Mouse (Mus musculus) liver, postnatal 0 days (tissue): ENCODE measurements around the gene Smarcc2. TPM values are rescaled to one million over a fixed set of nuclear protein-coding genes. Genes with fewer than 3 reads are reported as not detected.

Source experiments
- ATAC-seq: fragments of 200-750 bp; cut with Nextera tagmentation; 2 replicates; pipeline ENCODE4 v1.8.0; 2017; ENCODE audit warnings: mild to moderate bottlenecking, moderate library complexity
- DNase-seq: peaks from one replicate; pipeline ENCODE4 v3.0.0-alpha.2; 2016
- H3K27ac ChIP-seq: fragments of 300-500 bp; sonication (generic); 2 replicates; pipeline ENCODE4 v1.5.1; 2014; ENCODE audit warnings: antibody characterized with exemption, moderate library complexity, mild to moderate bottlenecking, low read depth
- H3K27me3 ChIP-seq: fragments of 300-500 bp; sonication (generic); 2 replicates; pipeline ENCODE4 v1.6.1; 2014; ENCODE audit warnings: low read length, control low read depth, mixed read lengths; ENCODE audit not compliant: insufficient read depth
- H3K36me3 ChIP-seq: fragments of 300-500 bp; sonication (generic); replicated peaks from 2 replicates; pipeline ENCODE4 v1.6.1; 2014; ENCODE audit warnings: mild to moderate bottlenecking, control low read depth, low read length, moderate library complexity, mixed read lengths; ENCODE audit not compliant: insufficient read depth
- H3K4me1 ChIP-seq: fragments of 300-500 bp; sonication (generic); 2 replicates; pipeline ENCODE4 v1.6.1; 2014; ENCODE audit warnings: antibody characterized with exemption, mild to moderate bottlenecking, control low read depth; ENCODE audit not compliant: insufficient read depth
- H3K4me2 ChIP-seq: fragments of 300-500 bp; sonication (generic); 2 replicates; pipeline ENCODE4 v1.6.1; 2014; ENCODE audit warnings: low read depth, mild to moderate bottlenecking, low read length, moderate library complexity, mixed read lengths
- H3K4me3 ChIP-seq: fragments of 300-500 bp; sonication (generic); 2 replicates; pipeline ENCODE4 v1.5.1; 2014; ENCODE audit warnings: low read depth, low read length
- H3K9ac ChIP-seq: fragments of 300-500 bp; sonication (generic); replicated peaks from 2 replicates; pipeline ENCODE4 v1.6.1; 2014; ENCODE audit warnings: mild to moderate bottlenecking, moderate library complexity
- H3K9me3 ChIP-seq: fragments of 300-500 bp; sonication (generic); 2 replicates; pipeline ENCODE4 v1.6.1; 2016; ENCODE audit warnings: mild to moderate bottlenecking, control low read depth, low read length, mixed read lengths
- CTCF ChIP-seq: sonication (generic); IDR thresholded peaks from 2 replicates; pipeline ENCODE4 v1.5.1; 2016; ENCODE audit warnings: antibody characterized with exemption, low read depth
- EP300 ChIP-seq: IDR thresholded peaks from 2 replicates; pipeline ENCODE4 v1.6.1; 2016; ENCODE audit warnings: antibody characterized with exemption, low read depth, mild to moderate bottlenecking
- WGBS: fragments of 180-500 bp; shearing (Covaris S2); extraction: QIAGEN DNeasy Blood & Tissue Kit; methylation state at CpG from one replicate; pipeline ENCODE4 v1.1.7; 2014; ENCODE audit not compliant: insufficient replicate concordance; 5-methylcytosine and 5-hydroxymethylcytosine counted together
- polyA plus RNA-seq: library from polyadenylated mRNA; unstranded; fragments of >200 nt; fragmentation: Nextera tagmentation; extraction: Ambion mirVana; gene quantifications from 2 replicates; pipeline ENCODE4 v1.2.1, GENCODE M21; 2015

Gene Smarcc2
- polyA plus RNA-seq, 1 experiment from 2014 or later: 13.4 TPM

GRCm38 (mm10) chr10:128509831-128510230, 50.8 kb downstream of the Smarcc2 start:
- no peaks in the 10 kb centered on the region for H3K9me3 ChIP-seq
- peaks cover 32% of the 10 kb centered on the region for H3K36me3 ChIP-seq
- no peak overlapping the region for H3K9ac ChIP-seq
- no peak overlapping the region for H3K4me2 ChIP-seq
- H3K27me3 ChIP-seq: no peaks in the 10 kb centered on the region
- no peak for ATAC-seq
- no peak overlapping the region for H3K27ac ChIP-seq
- no peak for TF ChIP-seq EP300
- TF ChIP-seq CTCF: no peak
- WGBS: 71% methylated on average over 4 of the region's 4 CpGs
- H3K4me1 ChIP-seq: peaks cover 5% of the 10 kb centered on the region
- H3K4me3 ChIP-seq: no peak overlapping the region
- no peak for DNase-seq

GRCm38 (mm10) chr10:128510301-128510700, 51.3 kb downstream of the Smarcc2 start:
- H3K27me3 ChIP-seq: no peaks in the 10 kb centered on the region
- no peak for TF ChIP-seq EP300
- no peak for TF ChIP-seq CTCF
- DNase-seq (no peak), ATAC-seq (no peak)
- H3K9ac ChIP-seq: no peak overlapping the region
- H3K4me1 ChIP-seq: peaks cover under 1% of the 10 kb centered on the region
- no peak overlapping the region for H3K4me2 ChIP-seq
- H3K9me3 ChIP-seq: no peaks in the 10 kb centered on the region
- H3K27ac ChIP-seq: no peak overlapping the region
- no peak overlapping the region for H3K4me3 ChIP-seq
- WGBS: 86% methylated on average over 11 of the region's 11 CpGs
- peaks cover 35% of the 10 kb centered on the region for H3K36me3 ChIP-seq

GRCm38 (mm10) chr10:128511189-128511588, 52.1 kb downstream of the Smarcc2 start:
- Histone ChIP-seq H3K9ac (no peak overlapping the region), H3K4me1 (no peaks in the 10 kb centered on the region), H3K4me2 (no peak overlapping the region), H3K27ac (no peak overlapping the region), H3K27me3 (no peaks in the 10 kb centered on the region), H3K36me3 (peaks cover 40% of the 10 kb centered on the region), H3K4me3 (no peak overlapping the region), H3K9me3 (no peaks in the 10 kb centered on the region)
- DNase-seq: no peak
- ATAC-seq: no peak
- TF ChIP-seq EP300 (no peak), CTCF (no peak)
- 73% methylated on average over 9 of the region's 9 CpGs for WGBS

GRCm38 (mm10) chr10:128511761-128512160, 52.7 kb downstream of the Smarcc2 start:
- no peaks in the 10 kb centered on the region for H3K9me3 ChIP-seq
- no peak overlapping the region for H3K4me2 ChIP-seq
- H3K27me3 ChIP-seq: no peaks in the 10 kb centered on the region
- DNase-seq: no peak
- H3K36me3 ChIP-seq: peaks cover 41% of the 10 kb centered on the region
- no peaks in the 10 kb centered on the region for H3K4me1 ChIP-seq
- H3K9ac ChIP-seq: no peak overlapping the region
- no peak overlapping the region for H3K27ac ChIP-seq
- no peak overlapping the region for H3K4me3 ChIP-seq
- TF ChIP-seq CTCF (no peak), EP300 (no peak)
- ATAC-seq: no peak
- 88% methylated on average over 12 of the region's 12 CpGs for WGBS

- Histone ChIP-seq H3K9ac (no peak overlapping the region), H3K9me3 (no peaks in the 10 kb centered on the region), H3K4me3 (no peak overlapping the region), H3K27me3 (no peaks in the 10 kb centered on the region), H3K4me1 (no peaks in the 10 kb centered on the region), H3K4me2 (no peak overlapping the region), H3K27ac (no peak overlapping the region), H3K36me3 (peaks cover 57% of the 10 kb centered on the region)
- TF ChIP-seq EP300 (no peak), CTCF (no peak)
- DNase-seq: no peak
- 75% methylated on average over 4 of the region's 4 CpGs for WGBS
- no peak for ATAC-seq
Observed at GRCm38 (mm10) chr10:128515044-128515443, 56.0 kb downstream of the Smarcc2 start.

- H3K4me3 ChIP-seq: no peak overlapping the region
- peaks cover 58% of the 10 kb centered on the region for H3K36me3 ChIP-seq
- H3K4me2 ChIP-seq: no peak overlapping the region
- H3K27ac ChIP-seq: no peak overlapping the region
- 76% methylated on average over 20 of the region's 20 CpGs for WGBS
- no peak for TF ChIP-seq CTCF
- TF ChIP-seq EP300: no peak
- no peaks in the 10 kb centered on the region for H3K9me3 ChIP-seq
- H3K27me3 ChIP-seq: no peaks in the 10 kb centered on the region
- no peaks in the 10 kb centered on the region for H3K4me1 ChIP-seq
- no peak overlapping the region for H3K9ac ChIP-seq
- no peak for DNase-seq
- no peak for ATAC-seq
Observed at GRCm38 (mm10) chr10:128516029-128516428, 57.0 kb downstream of the Smarcc2 start.

- Histone ChIP-seq H3K4me1 (no peaks in the 10 kb centered on the region), H3K9me3 (no peaks in the 10 kb centered on the region), H3K27ac (no peak overlapping the region), H3K27me3 (no peaks in the 10 kb centered on the region), H3K4me2 (no peak overlapping the region), H3K36me3 (peaks cover 59% of the 10 kb centered on the region), H3K4me3 (no peak overlapping the region), H3K9ac (no peak overlapping the region)
- 34% methylated on average over 6 of the region's 6 CpGs for WGBS
- DNase-seq: no peak
- ATAC-seq: 0 out of 2 replicates have a peak, but pooled peaks have one; percentile 33
- TF ChIP-seq EP300 (no peak), CTCF (no peak)
Observed at GRCm38 (mm10) chr10:128516677-128517076, 57.6 kb downstream of the Smarcc2 start.
